Mouse (Mus musculus): ENCODE data around the gene A930004D18Rik. TPM values are rescaled to one million over a fixed set of nuclear protein-coding genes. Genes with fewer than 3 reads are reported as not detected.

The A930004D18Rik gene
- polyA plus RNA-seq, 1 experiment from 2014 or later = 11.5 TPM

- H3K4me1 ChIP-seq (replicated peaks; ENCODE audit: control insufficient read depth, insufficient read depth, low read length) = peaks cover 40% of the 10 kb centered on the region
- H3K4me2 ChIP-seq (ENCODE audit: low read length) = peak within 1 kb of the TSS; percentile 94
- no peak for ATAC-seq (replicated peaks; ENCODE audit: low FRiP score, low TSS enrichment, low read depth)
- WGBS = 4% methylated on average over 20 of the region's 20 CpGs
- no peak for DNase-seq (ENCODE audit: low spot score)
- no peaks in the 10 kb centered on the region for H3K9me3 ChIP-seq (ENCODE audit: control insufficient read depth, low read length)
- no peaks in the 10 kb centered on the region for H3K36me3 ChIP-seq (ENCODE audit: control insufficient read depth, insufficient read depth, low read length)
- H3K27ac ChIP-seq (ENCODE audit: low read depth) = peak within 1 kb of the TSS; percentile 100
- peak within 1 kb of the TSS; percentile 98 for H3K9ac ChIP-seq (ENCODE audit: low read length)
- peak within 1 kb of the TSS; percentile 56 for H3K4me3 ChIP-seq (ENCODE audit: low read depth, low read length)
- H3K27me3 ChIP-seq (replicated peaks; ENCODE audit: control insufficient read depth, insufficient read depth, low read length) = no peaks in the 10 kb centered on the region
Measured at GRCm38 (mm10) chr2:18055016-18055928, 17.7 kb upstream of the A930004D18Rik start, which contains the start of gene Mllt10. Gene Mllt10 (plus strand): TSS chr2:18055237.

GRCm38 (mm10) chr2:18053951-18054530 lies 16.5 kb upstream of the A930004D18Rik start:
- H3K4me1 ChIP-seq (replicated peaks; ENCODE audit: control insufficient read depth, insufficient read depth, low read length) = peaks cover 51% of the 10 kb centered on the region
- DNase-seq (ENCODE audit: low spot score) = no peak
- no peak overlapping the region for H3K9ac ChIP-seq (ENCODE audit: low read length)
- H3K4me3 ChIP-seq (ENCODE audit: low read depth, low read length) = no peak overlapping the region
- H3K36me3 ChIP-seq (ENCODE audit: control insufficient read depth, insufficient read depth, low read length) = no peaks in the 10 kb centered on the region
- H3K27ac ChIP-seq (ENCODE audit: low read depth) = peak overlapping the region; percentile 54; the same call in 1 of the 2 replicates
- 19% methylated on average over 2 of the region's 2 CpGs for WGBS
- no peak for ATAC-seq (replicated peaks; ENCODE audit: low FRiP score, low TSS enrichment, low read depth)
- no peaks in the 10 kb centered on the region for H3K27me3 ChIP-seq (replicated peaks; ENCODE audit: control insufficient read depth, insufficient read depth, low read length)
- no peaks in the 10 kb centered on the region for H3K9me3 ChIP-seq (ENCODE audit: control insufficient read depth, low read length)
- peak overlapping the region; percentile 94 for H3K4me2 ChIP-seq (ENCODE audit: low read length)

GRCm38 (mm10) chr2:18053243-18053950 lies 15.9 kb upstream of the A930004D18Rik start:
- no peaks in the 10 kb centered on the region for H3K27me3 ChIP-seq (replicated peaks; ENCODE audit: control insufficient read depth, insufficient read depth, low read length)
- DNase-seq (ENCODE audit: low spot score) (no peak), ATAC-seq (replicated peaks; ENCODE audit: low FRiP score, low TSS enrichment, low read depth) (no peak)
- peak overlapping the region; percentile 54; the same call in 1 of the 2 replicates for H3K27ac ChIP-seq (ENCODE audit: low read depth)
- no peak overlapping the region for H3K4me3 ChIP-seq (ENCODE audit: low read depth, low read length)
- 65% methylated on average over 1 of the region's 1 CpGs for WGBS
- no peaks in the 10 kb centered on the region for H3K9me3 ChIP-seq (ENCODE audit: control insufficient read depth, low read length)
- peaks cover 44% of the 10 kb centered on the region for H3K4me1 ChIP-seq (replicated peaks; ENCODE audit: control insufficient read depth, insufficient read depth, low read length)
- H3K4me2 ChIP-seq (ENCODE audit: low read length) = no peak overlapping the region
- no peak overlapping the region for H3K9ac ChIP-seq (ENCODE audit: low read length)
- no peaks in the 10 kb centered on the region for H3K36me3 ChIP-seq (ENCODE audit: control insufficient read depth, insufficient read depth, low read length)

GRCm38 (mm10) chr2:18052581-18052980 lies 15.0 kb upstream of the A930004D18Rik start:
- DNase-seq (ENCODE audit: low spot score) (no peak), ATAC-seq (replicated peaks; ENCODE audit: low FRiP score, low TSS enrichment, low read depth) (no peak)
- Histone ChIP-seq H3K27me3 (replicated peaks; ENCODE audit: control insufficient read depth, insufficient read depth, low read length) (no peaks in the 10 kb centered on the region), H3K9ac (ENCODE audit: low read length) (no peak overlapping the region), H3K4me3 (ENCODE audit: low read depth, low read length) (no peak overlapping the region), H3K36me3 (ENCODE audit: control insufficient read depth, insufficient read depth, low read length) (no peaks in the 10 kb centered on the region), H3K4me1 (replicated peaks; ENCODE audit: control insufficient read depth, insufficient read depth, low read length) (peaks cover 42% of the 10 kb centered on the region), H3K27ac (ENCODE audit: low read depth) (no peak overlapping the region), H3K9me3 (ENCODE audit: control insufficient read depth, low read length) (no peaks in the 10 kb centered on the region), H3K4me2 (ENCODE audit: low read length) (no peak overlapping the region)
- 59% methylated on average over 3 of the region's 3 CpGs for WGBS

DNA sequence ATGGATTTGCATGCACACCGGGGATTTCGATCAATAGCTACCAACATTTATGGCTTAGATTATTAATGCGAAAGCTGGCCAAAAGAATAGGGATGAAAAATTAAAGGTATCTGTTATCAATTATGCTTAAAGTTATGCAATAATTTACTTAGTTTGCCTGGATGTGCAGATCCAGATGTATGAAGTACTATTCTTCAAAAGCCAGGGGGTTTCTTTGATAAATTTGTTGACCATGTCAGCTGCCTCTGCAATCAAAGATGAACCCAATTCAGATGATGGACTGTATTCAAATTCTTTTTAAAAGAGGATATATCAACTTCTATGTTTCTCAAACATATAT lies 14.3 kb upstream of the A930004D18Rik start:
- Histone ChIP-seq H3K4me2 (ENCODE audit: low read length) (no peak overlapping the region), H3K27ac (ENCODE audit: low read depth) (no peak overlapping the region), H3K36me3 (ENCODE audit: control insufficient read depth, insufficient read depth, low read length) (no peaks in the 10 kb centered on the region), H3K4me3 (ENCODE audit: low read depth, low read length) (no peak overlapping the region), H3K9ac (ENCODE audit: low read length) (no peak overlapping the region), H3K27me3 (replicated peaks; ENCODE audit: control insufficient read depth, insufficient read depth, low read length) (no peaks in the 10 kb centered on the region), H3K9me3 (ENCODE audit: control insufficient read depth, low read length) (no peaks in the 10 kb centered on the region), H3K4me1 (replicated peaks; ENCODE audit: control insufficient read depth, insufficient read depth, low read length) (peaks cover 42% of the 10 kb centered on the region)
- ATAC-seq (replicated peaks; ENCODE audit: low FRiP score, low TSS enrichment, low read depth) = no peak
- WGBS = 65% methylated on average over 3 of the region's 3 CpGs
- no peak for DNase-seq (ENCODE audit: low spot score)

- Histone ChIP-seq H3K27ac (ENCODE audit: low read depth) (0 out of 2 replicates have a peak overlapping the region, but pooled peaks have one; percentile 54), H3K9me3 (ENCODE audit: control insufficient read depth, low read length) (no peaks in the 10 kb centered on the region), H3K9ac (ENCODE audit: low read length) (0 out of 2 replicates have a peak overlapping the region, but pooled peaks have one; percentile 25), H3K36me3 (ENCODE audit: control insufficient read depth, insufficient read depth, low read length) (no peaks in the 10 kb centered on the region), H3K4me1 (replicated peaks; ENCODE audit: control insufficient read depth, insufficient read depth, low read length) (peaks cover 42% of the 10 kb centered on the region), H3K4me2 (ENCODE audit: low read length) (peak overlapping the region; percentile 85), H3K27me3 (replicated peaks; ENCODE audit: control insufficient read depth, insufficient read depth, low read length) (no peaks in the 10 kb centered on the region), H3K4me3 (ENCODE audit: low read depth, low read length) (no peak overlapping the region)
- DNase-seq (ENCODE audit: low spot score) (no peak), ATAC-seq (replicated peaks; ENCODE audit: low FRiP score, low TSS enrichment, low read depth) (no peak)
- WGBS = 38% methylated on average over 11 of the region's 11 CpGs
Measured at GRCm38 (mm10) chr2:18051026-18051830, 13.7 kb upstream of the A930004D18Rik start.

- Histone ChIP-seq H3K4me1 (replicated peaks; ENCODE audit: control insufficient read depth, insufficient read depth, low read length) (peaks cover 48% of the 10 kb centered on the region), H3K27ac (ENCODE audit: low read depth) (peak overlapping the region; percentile 54; the same call in 1 of the 2 replicates), H3K9ac (ENCODE audit: low read length) (peak overlapping the region; percentile 25; the same call in 1 of the 2 replicates), H3K27me3 (replicated peaks; ENCODE audit: control insufficient read depth, insufficient read depth, low read length) (no peaks in the 10 kb centered on the region), H3K9me3 (ENCODE audit: control insufficient read depth, low read length) (no peaks in the 10 kb centered on the region), H3K4me3 (ENCODE audit: low read depth, low read length) (peak overlapping the region; percentile 13; the same call in 1 of the 2 replicates), H3K4me2 (ENCODE audit: low read length) (peak overlapping the region; percentile 85), H3K36me3 (ENCODE audit: control insufficient read depth, insufficient read depth, low read length) (no peaks in the 10 kb centered on the region)
- ATAC-seq (replicated peaks; ENCODE audit: low FRiP score, low TSS enrichment, low read depth) (no peak), DNase-seq (ENCODE audit: low spot score) (no peak)
- 25% methylated on average over 10 of the region's 10 CpGs for WGBS
Measured at GRCm38 (mm10) chr2:18050541-18050985, 13.0 kb upstream of the A930004D18Rik start.
